Mouse (Mus musculus) megakaryocyte, embryonic 14.5 days (primary cell): ENCODE results near the gene Dscam.

Experiments used
- FLI1 ChIP-seq: IDR thresholded peaks from 2 replicates; pipeline ENCODE4 v1.6.1; 2012; ENCODE audit warnings: low read length, inconsistent platforms, mixed read lengths
- GATA1 ChIP-seq: IDR thresholded peaks from 3 replicates; pipeline ENCODE4 v1.6.1; 2012; ENCODE audit warnings: mixed read lengths, low read length, inconsistent platforms, borderline replicate concordance

DNA sequence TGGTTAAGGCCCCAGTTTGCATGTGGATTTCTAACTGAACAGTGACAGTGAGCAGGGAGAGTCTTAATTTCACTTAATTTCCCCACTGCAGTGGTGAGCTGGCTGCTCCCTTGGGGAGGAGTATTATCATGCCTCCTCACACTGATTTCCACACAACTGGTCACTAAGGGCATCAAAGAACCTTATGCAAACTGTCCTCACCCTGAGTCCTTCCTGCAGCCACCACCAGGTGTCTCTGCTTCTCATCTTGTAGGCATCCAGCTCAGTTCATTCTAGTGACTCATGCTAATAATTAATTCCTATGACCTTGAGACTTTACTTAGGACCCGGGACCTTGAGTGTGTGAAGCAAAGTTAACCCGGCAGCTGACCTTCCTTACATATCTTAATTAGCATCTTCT, 375.1 kb downstream of the Dscam start:
- TF ChIP-seq GATA1 = no peak
- TF ChIP-seq FLI1 = no peak
